ENCODE assay signal across 18 mouse cellular contexts in the genomic region with DNA sequence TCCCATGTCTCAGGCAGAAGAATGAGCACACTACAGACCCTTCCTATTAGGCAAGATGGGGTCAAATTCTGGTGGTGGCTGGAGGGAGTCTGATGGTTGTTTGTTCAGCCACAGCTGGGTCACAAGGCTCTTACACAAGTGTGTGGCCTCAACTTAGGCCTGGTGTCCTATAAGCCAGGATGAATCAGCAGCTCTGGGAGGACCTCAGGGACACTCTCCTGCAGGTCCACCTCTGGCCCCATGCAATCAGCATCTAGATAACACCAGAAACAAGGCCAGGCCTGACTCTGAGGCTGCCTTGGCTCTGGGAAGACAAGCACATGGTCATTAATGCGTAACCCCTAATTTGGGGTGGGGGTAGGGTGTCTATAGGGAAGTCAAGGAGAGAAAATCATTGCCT. TPM values are rescaled to one million over a fixed set of nuclear protein-coding genes. Genes with fewer than 3 reads are reported as not detected.
A peak's percentile ranks its signal among the peaks of the same experiment; 100 is the strongest.
DNase-seq lines count a peak whose midpoint lies in the region; ATAC-seq and TF ChIP-seq lines count a peak whose summit lies in the region.
"Had no signal": no experiment of that assay in that cellular context is flagged by ENCODE, and none has a peak within 500 bp of the region (broad histone marks: within the 10 kb centered on the region; RNA-seq: fewer than 3 reads in every experiment).

No protein-coding gene starts in this region.

- TF ChIP-seq POLR2A in thymus, adult 2 months (IDR thresholded peaks at IDR 0.05; ENCODE audit: control insufficient read depth, extremely low read depth, insufficient read depth, low read length, poor library complexity), result no peak

- 55% methylated on average over 1 of the region's 1 CpGs for WGBS in liver, embryonic 15.5 days (ENCODE audit: insufficient replicate concordance)
- WGBS in thymus, adult 2 months, result 100% methylated on average over 1 of the region's 1 CpGs

- peak; percentile 80 for DNase-seq in adrenal gland, adult 2 months
- DNase-seq in adrenal gland, postnatal 25 days, result no peak
- DNase-seq in urinary bladder, postnatal 14 days (ENCODE audit: low spot score), result peak; percentile 34
- DNase-seq in urinary bladder, postnatal 25 days (ENCODE audit: low spot score), result no peak
- no peak for DNase-seq in left cerebral cortex, adult 8-10 months (ENCODE audit: low spot score in 2 of 2)
- DNase-seq in gastrocnemius, postnatal 4 days (ENCODE audit: low spot score in 2 of 2), result no peak
- DNase-seq in thymus, adult 2 months, result no peak
- DNase-seq: cerebellum, adult 9-10 months; gastrocnemius, adult 2 months; heart, postnatal 10 days; kidney, adult 8-10 months; kidney, postnatal 36 days; thymus, adult 18-20 months had no signal

- H3K9me3 ChIP-seq in liver, embryonic 15.5 days (replicated peaks), result no peaks in the 10 kb centered on the region
- H3K9me3 ChIP-seq: forebrain, embryonic 15.5 days; hindbrain, embryonic 15.5 days; limb, embryonic 12.5 days; midbrain, embryonic 15.5 days had no signal

- no peak overlapping the region for H3K27ac ChIP-seq in liver, embryonic 15.5 days (replicated peaks)
- H3K27ac ChIP-seq in thymus, adult 2 months (ENCODE audit: control insufficient read depth, insufficient read depth, low read length), result no peak overlapping the region
- H3K27ac ChIP-seq: forebrain, embryonic 15.5 days; gastrocnemius, adult 2 months; hindbrain, embryonic 15.5 days; limb, embryonic 12.5 days; midbrain, embryonic 15.5 days had no signal

- H3K4me2 ChIP-seq in liver, embryonic 15.5 days, result no peak overlapping the region
- H3K4me2 ChIP-seq: forebrain, embryonic 15.5 days; hindbrain, embryonic 15.5 days; limb, embryonic 12.5 days; midbrain, embryonic 15.5 days had no signal

- TF ChIP-seq CTCF in thymus, adult 2 months (IDR thresholded peaks at IDR 0.05; ENCODE audit: borderline replicate concordance, control insufficient read depth, extremely low read depth, insufficient read depth, low read length, poor library complexity), result no peak

- no peak overlapping the region for H3K9ac ChIP-seq in liver, embryonic 15.5 days
- H3K9ac ChIP-seq: forebrain, embryonic 15.5 days; hindbrain, embryonic 15.5 days; limb, embryonic 12.5 days; midbrain, embryonic 15.5 days had no signal

- peak; percentile 57 for ATAC-seq in liver, embryonic 15.5 days (ENCODE audit: insufficient read depth)
- ATAC-seq: forebrain, embryonic 15.5 days; midbrain, embryonic 15.5 days had no signal

- H3K4me1 ChIP-seq in liver, embryonic 15.5 days (replicated peaks), result peaks cover 10% of the 10 kb centered on the region; the same call in 1 of the 2 replicates
- no peaks in the 10 kb centered on the region for H3K4me1 ChIP-seq in thymus, adult 2 months (replicated peaks; ENCODE audit: control insufficient read depth, insufficient read depth, low read length)
- H3K4me1 ChIP-seq: forebrain, embryonic 15.5 days; hindbrain, embryonic 15.5 days; limb, embryonic 12.5 days; midbrain, embryonic 15.5 days had no signal

- no peaks in the 10 kb centered on the region for H3K36me3 ChIP-seq in liver, embryonic 15.5 days (replicated peaks)
- no peaks in the 10 kb centered on the region for H3K36me3 ChIP-seq in thymus, adult 2 months (ENCODE audit: control insufficient read depth, insufficient read depth, low read length)
- H3K36me3 ChIP-seq: forebrain, embryonic 15.5 days; hindbrain, embryonic 15.5 days; limb, embryonic 12.5 days; midbrain, embryonic 15.5 days had no signal

- no peak overlapping the region for H3K4me3 ChIP-seq in liver, embryonic 15.5 days (replicated peaks)
- H3K4me3 ChIP-seq in thymus, adult 2 months (ENCODE audit: control insufficient read depth, insufficient read depth, low read length), result no peak overlapping the region
- H3K4me3 ChIP-seq: forebrain, embryonic 15.5 days; gastrocnemius, adult 2 months; hindbrain, embryonic 15.5 days; limb, embryonic 12.5 days; midbrain, embryonic 15.5 days had no signal

- H3K27me3 ChIP-seq in liver, embryonic 15.5 days, result no peaks in the 10 kb centered on the region
- H3K27me3 ChIP-seq in thymus, adult 2 months (ENCODE audit: control insufficient read depth, insufficient read depth, low read length), result no peaks in the 10 kb centered on the region
- H3K27me3 ChIP-seq: forebrain, embryonic 15.5 days; hindbrain, embryonic 15.5 days; limb, embryonic 12.5 days; midbrain, embryonic 15.5 days had no signal

RNA-seq across cellular contexts. Expression of gene Arl11, which starts 11.2 kb away (rescaled TPM):
- total RNA-seq in adrenal gland, adult 2 months (2021), result 1 to 10 TPM in 1 of 2 experiments, under 1 TPM in 1; 0.97 to 1.3 TPM
- polyA plus RNA-seq in adrenal gland, adult 2 months (2012; rRNA removed), result 0.83 and 1.3 TPM in 2 replicates
- total RNA-seq in adrenal gland, postnatal 25 days (2021), result 0.86 and 0.91 TPM in 2 replicates
- 2.5 and 2.6 TPM in 2 replicates for polyA plus RNA-seq in liver, embryonic 15.5 days (2015; fragmentation: Nextera tagmentation; extraction: Ambion mirVana)
- 1 to 10 TPM in 3 of 4 experiments, under 1 TPM in 1; 0.32 to 3.3 (median 1.7) TPM for total RNA-seq in left cerebral cortex, adult 8-10 months (2022)
- 1 to 10 TPM; 1.1 to 1.4 TPM for total RNA-seq in gastrocnemius, postnatal 4 days (2021)
- polyA plus RNA-seq in thymus, adult 2 months (2012; rRNA removed), result 2.5 and 3.4 TPM in 2 replicates

RNA-seq across cellular contexts. Expression of gene Ebpl, which starts 39.5 kb away (rescaled TPM):
- total RNA-seq in adrenal gland, adult 2 months (2021), result 1 to 10 TPM; 2.6 to 3.9 TPM
- polyA plus RNA-seq in adrenal gland, adult 2 months (2012; rRNA removed), result 2.2 and 2.3 TPM in 2 replicates
- total RNA-seq in adrenal gland, postnatal 25 days (2021), result 3.2 and 4.5 TPM in 2 replicates
- 4.9 and 5.1 TPM in 2 replicates for polyA plus RNA-seq in liver, embryonic 15.5 days (2015; fragmentation: Nextera tagmentation; extraction: Ambion mirVana)
- 1 to 10 TPM; 3.4 to 5.1 (median 4.3) TPM for total RNA-seq in left cerebral cortex, adult 8-10 months (2022)
- total RNA-seq in gastrocnemius, postnatal 4 days (2021), result 1 to 10 TPM; 4.1 to 4.2 TPM
- polyA plus RNA-seq in thymus, adult 2 months (2012; rRNA removed), result 1.6 and 2.0 TPM in 2 replicates

Comparison
In these comparisons a context has a peak if more than half of its experiments do, and no peak if none do; other contexts are left out.
1. DNase-seq: peak in adrenal gland, adult 2 months (single experiment) and urinary bladder, postnatal 14 days (single experiment); none in adrenal gland, postnatal 25 days (single experiment), urinary bladder, postnatal 25 days (single experiment), left cerebral cortex, adult 8-10 months (0 of 2), gastrocnemius, postnatal 4 days (0 of 2) and thymus, adult 2 months (single experiment).